Comparison of ENCODE assay signal across 9 mouse cellular contexts in the genomic region with DNA sequence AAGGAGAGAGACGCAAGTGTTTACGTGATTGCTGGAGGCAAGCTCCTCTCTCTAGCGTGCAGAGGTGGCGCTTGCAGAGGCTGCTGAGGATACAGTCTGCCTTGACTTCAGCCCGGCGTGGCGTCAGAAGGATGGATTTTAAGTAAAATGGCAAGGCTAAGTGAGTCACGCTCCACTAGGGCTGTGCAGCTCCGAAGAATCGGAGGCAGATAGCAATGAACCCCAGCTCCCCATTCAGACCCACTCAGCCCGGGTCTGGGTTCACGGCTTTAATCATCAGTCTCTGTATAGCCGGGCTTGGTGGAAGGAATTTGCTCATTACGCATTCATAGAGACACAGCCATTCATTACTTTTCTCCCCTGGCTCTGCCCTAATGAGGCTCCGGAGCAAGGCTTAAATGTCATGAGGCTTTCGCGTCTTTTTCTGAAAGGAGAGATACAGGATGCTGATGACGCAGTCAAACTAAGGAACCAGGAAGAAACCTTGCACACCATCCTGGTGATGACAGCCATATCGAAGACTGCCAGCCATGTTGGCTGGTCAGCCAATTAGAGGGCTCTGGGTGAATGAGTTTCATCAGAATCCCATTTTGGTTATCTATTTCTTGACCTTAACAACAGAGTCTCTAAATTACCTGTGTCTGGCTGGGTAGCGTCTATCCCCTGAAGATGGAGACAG. TPM values are rescaled to one million over a fixed set of nuclear protein-coding genes. Genes with fewer than 3 reads are reported as not detected.
DNase-seq lines count a peak whose midpoint lies in the region; ATAC-seq lines count a peak whose summit lies in the region.
"Had no signal": no experiment of that assay in that cellular context is flagged by ENCODE, and none has a peak within 500 bp of the region (broad histone marks: within the 10 kb centered on the region; RNA-seq: fewer than 3 reads in every experiment).

No protein-coding gene starts in this region.

- ATAC-seq in hindbrain, embryonic 11.5 days (ENCODE audit: low FRiP score): peak; percentile 90
- ATAC-seq in midbrain, embryonic 11.5 days (ENCODE audit: low FRiP score): peak; percentile 89
- ATAC-seq in activated CD4-positive, CD25-positive, alpha-beta regulatory T cell, adult 4 months: no peak

- WGBS in hindbrain, embryonic 11.5 days: 20% methylated on average over 20 of the region's 20 CpGs
- WGBS in midbrain, embryonic 11.5 days: 15% methylated on average over 20 of the region's 20 CpGs

- H3K9me3 ChIP-seq in hindbrain, embryonic 11.5 days (ENCODE audit: control insufficient read depth, low read length): no peaks in the 10 kb centered on the region
- H3K9me3 ChIP-seq in midbrain, embryonic 11.5 days (ENCODE audit: control insufficient read depth, low read length): no peaks in the 10 kb centered on the region

- 0 out of 2 replicates have a peak overlapping the region, but pooled peaks have one; percentile 9 for H3K9ac ChIP-seq in hindbrain, embryonic 11.5 days (ENCODE audit: low read depth, low read length)
- no peak overlapping the region for H3K9ac ChIP-seq in midbrain, embryonic 11.5 days (ENCODE audit: low read length)
- H3K9ac ChIP-seq: lung, embryonic 14.5 days had no signal

- no peaks in the 10 kb centered on the region for H3K4me1 ChIP-seq in hindbrain, embryonic 11.5 days (replicated peaks; ENCODE audit: control insufficient read depth, insufficient read depth, low read length)
- H3K4me1 ChIP-seq in midbrain, embryonic 11.5 days (ENCODE audit: control insufficient read depth, insufficient read depth, low read length): peaks cover 3% of the 10 kb centered on the region; the same call in 1 of the 2 replicates

- peak; percentile 29 for DNase-seq in cerebellum, adult 9-10 months
- no peak for DNase-seq in cerebellum, adult 8-10 months
- peak; percentile 38 to 47 for DNase-seq in cerebellum, postnatal 25 days
- peak; percentile 51 for DNase-seq in hindbrain, embryonic 11.5 days (ENCODE audit: low spot score)
- peak; percentile 88 for DNase-seq in midbrain, embryonic 11.5 days (ENCODE audit: low spot score, missing footprints)
- DNase-seq in testis, postnatal 14 days (ENCODE audit: low spot score): no peak
- DNase-seq in spleen, adult 12 weeks (ENCODE audit: low spot score): no peak
- DNase-seq: lung, embryonic 14.5 days had no signal

- H3K36me3 ChIP-seq in hindbrain, embryonic 11.5 days (ENCODE audit: control insufficient read depth, insufficient read depth, low read length): no peaks in the 10 kb centered on the region
- no peaks in the 10 kb centered on the region for H3K36me3 ChIP-seq in midbrain, embryonic 11.5 days (ENCODE audit: control insufficient read depth, insufficient read depth, low read length)

- H3K4me2 ChIP-seq in hindbrain, embryonic 11.5 days (replicated peaks; ENCODE audit: low read depth, low read length): peak overlapping the region; percentile 53
- H3K4me2 ChIP-seq in midbrain, embryonic 11.5 days: peak overlapping the region; percentile 40
- H3K4me2 ChIP-seq: lung, embryonic 14.5 days had no signal

- H3K27me3 ChIP-seq in hindbrain, embryonic 11.5 days (ENCODE audit: control insufficient read depth, insufficient read depth, low read length): no peaks in the 10 kb centered on the region
- no peaks in the 10 kb centered on the region for H3K27me3 ChIP-seq in midbrain, embryonic 11.5 days (ENCODE audit: control insufficient read depth, insufficient read depth, low read length)

- peak overlapping the region; percentile 63 for H3K27ac ChIP-seq in hindbrain, embryonic 11.5 days (ENCODE audit: low read depth, low read length)
- H3K27ac ChIP-seq in midbrain, embryonic 11.5 days (ENCODE audit: low read depth, low read length): no peak overlapping the region

- peak overlapping the region; percentile 22 for H3K4me3 ChIP-seq in hindbrain, embryonic 11.5 days (ENCODE audit: low read depth, low read length)
- H3K4me3 ChIP-seq in midbrain, embryonic 11.5 days (ENCODE audit: low read depth, low read length): peak overlapping the region; percentile 17

RNA-seq across cellular contexts. Expression of gene Scg2, which starts 10.6 kb away (rescaled TPM):
- polyA plus RNA-seq in hindbrain, embryonic 11.5 days (2014; fragmentation: Nextera tagmentation; extraction: Ambion mirVana): 9.3 and 13.4 TPM in 2 replicates
- 10.8 and 11.6 TPM in 2 replicates for polyA plus RNA-seq in midbrain, embryonic 11.5 days (2014; fragmentation: Nextera tagmentation; extraction: Ambion mirVana)
- not detected for polyA plus RNA-seq in activated CD4-positive, CD25-positive, alpha-beta regulatory T cell, adult 4 months (2017; shearing (Covaris generic))

Comparison
In these comparisons a context has a peak if more than half of its experiments do, and no peak if none do; other contexts are left out.
1. DNase-seq: peak in cerebellum, adult 9-10 months (single experiment), cerebellum, postnatal 25 days (2 of 2), hindbrain, embryonic 11.5 days (single experiment) and midbrain, embryonic 11.5 days (single experiment); none in cerebellum, adult 8-10 months (single experiment), testis, postnatal 14 days (single experiment) and spleen, adult 12 weeks (single experiment).